Mouse (Mus musculus): ENCODE measurements around the gene Rsph14.
A peak's percentile ranks its signal among the peaks of the same experiment; 100 is the strongest.
"Not testable (repeated sequence)": the region's sequence is repeated elsewhere in the genome, so short reads cannot be mapped to it uniquely, and the experiment has no call there.

Gene Rsph14

GRCm38 (mm10) chr10:75053655-75054054, 21.3 kb upstream of the Rsph14 start:
- DNase-seq (ENCODE audit: extremely low spot score): no peak

GRCm38 (mm10) chr10:75052902-75053301, 20.5 kb upstream of the Rsph14 start:
- DNase-seq (ENCODE audit: extremely low spot score): no peak

- no peak for DNase-seq (ENCODE audit: extremely low spot score)
Measured at GRCm38 (mm10) chr10:75051364-75052074, 19.1 kb upstream of the Rsph14 start.

GRCm38 (mm10) chr10:75048711-75049110, 16.3 kb upstream of the Rsph14 start:
- no peak for DNase-seq (ENCODE audit: extremely low spot score)

- DNase-seq (ENCODE audit: extremely low spot score): no peak
Measured at GRCm38 (mm10) chr10:75045831-75046230, 13.4 kb upstream of the Rsph14 start.

- no peak for DNase-seq (ENCODE audit: extremely low spot score)
Measured at GRCm38 (mm10) chr10:75044459-75044858, 12.1 kb upstream of the Rsph14 start.

- DNase-seq (ENCODE audit: extremely low spot score): not testable (repeated sequence)
Measured at GRCm38 (mm10) chr10:75042060-75042459, 9.7 kb upstream of the Rsph14 start.

GRCm38 (mm10) chr10:75036883-75037379, 4.5 kb upstream of the Rsph14 start, which contains the start of gene Rab36:
Gene Rab36 (plus strand): TSS chr10:75037058.
- peak; percentile 97 for DNase-seq (ENCODE audit: extremely low spot score)

GRCm38 (mm10) chr10:75031345-75032114, 856 bp downstream of the Rsph14 start:
- no peak for DNase-seq (ENCODE audit: extremely low spot score)

- DNase-seq (ENCODE audit: extremely low spot score): no peak
Measured at GRCm38 (mm10) chr10:75030234-75030633, 2.2 kb downstream of the Rsph14 start.

- no peak for DNase-seq (ENCODE audit: extremely low spot score)
Measured at GRCm38 (mm10) chr10:75029677-75030076, 2.7 kb downstream of the Rsph14 start.

- DNase-seq (ENCODE audit: extremely low spot score): no peak
Measured at GRCm38 (mm10) chr10:75028743-75029142, 3.6 kb downstream of the Rsph14 start.

GRCm38 (mm10) chr10:75026491-75026890, 5.9 kb downstream of the Rsph14 start:
- no peak for DNase-seq (ENCODE audit: extremely low spot score)

- DNase-seq (ENCODE audit: extremely low spot score): peak; percentile 62
Measured at GRCm38 (mm10) chr10:75021138-75021537, 11.2 kb downstream of the Rsph14 start.

- no peak for DNase-seq (ENCODE audit: extremely low spot score)
Measured at GRCm38 (mm10) chr10:75020271-75020670, 12.1 kb downstream of the Rsph14 start.

GRCm38 (mm10) chr10:75016481-75016880, 15.9 kb downstream of the Rsph14 start:
- DNase-seq (ENCODE audit: extremely low spot score): no peak

- no peak for DNase-seq (ENCODE audit: extremely low spot score)
Measured at GRCm38 (mm10) chr10:75015465-75015864, 16.9 kb downstream of the Rsph14 start.

- DNase-seq (ENCODE audit: extremely low spot score): no peak
Measured at GRCm38 (mm10) chr10:75010704-75011103, 21.7 kb downstream of the Rsph14 start.

GRCm38 (mm10) chr10:75006889-75007662, 25.3 kb downstream of the Rsph14 start:
- DNase-seq (ENCODE audit: extremely low spot score): no peak

GRCm38 (mm10) chr10:75004067-75004466, 28.3 kb downstream of the Rsph14 start:
- no peak for DNase-seq (ENCODE audit: extremely low spot score)

- DNase-seq (ENCODE audit: extremely low spot score): no peak
Measured at GRCm38 (mm10) chr10:75001391-75001790, 31.0 kb downstream of the Rsph14 start.

GRCm38 (mm10) chr10:74995377-74995776, 37.0 kb downstream of the Rsph14 start:
- DNase-seq (ENCODE audit: extremely low spot score): peak; percentile 64
